Mouse (Mus musculus): ENCODE measurements around the gene Rnf169. TPM values are rescaled to one million over a fixed set of nuclear protein-coding genes. Genes with fewer than 3 reads are reported as not detected.

Gene Rnf169
- total RNA-seq (2021): 10 to 100 TPM; 14.7 TPM
- long read RNA-seq, experiment 1, full-length matches to known transcripts: 2 of 4 reads
- long read RNA-seq, experiment 1, partial matches to known transcripts: 0 of 4 reads
- long read RNA-seq, experiment 1, other reads (novel, unspliced or antisense): 2 of 4 reads
- long read RNA-seq, experiment 2, partial matches to known transcripts: 0 of 1 reads
- long read RNA-seq, experiment 2, other reads (novel, unspliced or antisense): 1 of 1 reads

- DNase-seq: peak; percentile 90 to 91
- intact Hi-C loops (cut with DNase I): no loop called here
These were observed at the start of gene Rnf169 for GRCm38 (mm10) chr7:99980132-99980591. Gene Rnf169, minus strand, starts transcription at chr7:99980448.

GRCm38 (mm10) chr7:100029307-100029706 lies 49.1 kb upstream of the Rnf169 start:
- intact Hi-C loops (cut with DNase I): no loop called here
- peak in 1 of 2 experiments; percentile 34 for DNase-seq

GRCm38 (mm10) chr7:100027353-100027752 lies 47.1 kb upstream of the Rnf169 start:
- intact Hi-C loops (cut with DNase I): no loop called here
- no peak for DNase-seq

- DNase-seq: no peak
- intact Hi-C loops (cut with DNase I): no loop called here
These were observed 36.8 kb upstream of the Rnf169 start for GRCm38 (mm10) chr7:100017056-100017455.

GRCm38 (mm10) chr7:100014123-100014600 lies 33.9 kb upstream of the Rnf169 start:
- no peak for DNase-seq
- intact Hi-C loops (cut with DNase I): no loop called here

GRCm38 (mm10) chr7:100012515-100012914 lies 32.3 kb upstream of the Rnf169 start:
- DNase-seq: no peak
- intact Hi-C loops (cut with DNase I): no loop called here

GRCm38 (mm10) chr7:100012085-100012484 lies 31.8 kb upstream of the Rnf169 start:
- DNase-seq: peak in 1 of 2 experiments; percentile 21
- intact Hi-C loops (cut with DNase I): no loop called here

- DNase-seq: no peak
- intact Hi-C loops (cut with DNase I): no loop called here
These were observed 30.5 kb upstream of the Rnf169 start for GRCm38 (mm10) chr7:100010711-100011110.

GRCm38 (mm10) chr7:100009640-100010039 lies 29.4 kb upstream of the Rnf169 start:
- intact Hi-C loops (cut with DNase I): loop anchor here (2.0 kb wide), 1 partner anchor 99 kb away; no protein-coding TSS in a partner anchor
- DNase-seq: peak; percentile 59 to 78

GRCm38 (mm10) chr7:100008765-100009164 lies 28.5 kb upstream of the Rnf169 start:
- no peak for DNase-seq
- intact Hi-C loops (cut with DNase I): loop anchor here (2.0 kb wide), 1 partner anchor 100 kb away; no protein-coding TSS in a partner anchor

GRCm38 (mm10) chr7:100006411-100006810 lies 26.2 kb upstream of the Rnf169 start:
- intact Hi-C loops (cut with DNase I): no loop called here
- no peak for DNase-seq

GRCm38 (mm10) chr7:100005790-100006189 lies 25.5 kb upstream of the Rnf169 start, which contains the start of gene Chrdl2:
Gene Chrdl2, plus strand, starts transcription at chr7:100006172.
- DNase-seq: peak; percentile 12 to 42
- intact Hi-C loops (cut with DNase I): no loop called here

- intact Hi-C loops (cut with DNase I): no loop called here
- DNase-seq: peak in 1 of 2 experiments; percentile 24
These were observed 23.5 kb upstream of the Rnf169 start for GRCm38 (mm10) chr7:100003781-100004180.

GRCm38 (mm10) chr7:99998668-99999067 lies 18.4 kb upstream of the Rnf169 start:
- intact Hi-C loops (cut with DNase I): no loop called here
- DNase-seq: no peak

- DNase-seq: no peak
- intact Hi-C loops (cut with DNase I): no loop called here
These were observed 14.9 kb upstream of the Rnf169 start for GRCm38 (mm10) chr7:99995186-99995585.

- intact Hi-C loops (cut with DNase I): loop anchor here (5.0 kb wide), 1 partner anchor 194 kb away; no protein-coding TSS in a partner anchor
- DNase-seq: no peak
These were observed 12.9 kb upstream of the Rnf169 start for GRCm38 (mm10) chr7:99993159-99993558.

- DNase-seq: no peak
- intact Hi-C loops (cut with DNase I): loop anchor here (5.0 kb wide), 1 partner anchor 196 kb away; no protein-coding TSS in a partner anchor
These were observed 10.9 kb upstream of the Rnf169 start for GRCm38 (mm10) chr7:99990990-99991707.

GRCm38 (mm10) chr7:99989844-99990760 lies 9.9 kb upstream of the Rnf169 start:
- DNase-seq: peak; percentile 16 to 25
- intact Hi-C loops (cut with DNase I): loop anchor here (5.0 kb wide), 2 partner anchors 117 to 197 kb away; no protein-coding TSS in a partner anchor

GRCm38 (mm10) chr7:99988725-99989124 lies 8.5 kb upstream of the Rnf169 start:
- DNase-seq: peak; percentile 72 to 83
- intact Hi-C loops (cut with DNase I): loop anchor here (5.0 kb wide), 1 partner anchor 119 kb away; no protein-coding TSS in a partner anchor
